Mouse (Mus musculus) megakaryocyte, embryonic 14.5 days (primary cell): Measurements from ENCODE around the gene Lsm5.

Experiments used
- FLI1 ChIP-seq: IDR thresholded peaks from 2 replicates; pipeline ENCODE4 v1.6.1; 2012; ENCODE audit warnings: low read length, inconsistent platforms, mixed read lengths
- GATA1 ChIP-seq: IDR thresholded peaks from 3 replicates; pipeline ENCODE4 v1.6.1; 2012; ENCODE audit warnings: mixed read lengths, low read length, inconsistent platforms, borderline replicate concordance

DNA sequence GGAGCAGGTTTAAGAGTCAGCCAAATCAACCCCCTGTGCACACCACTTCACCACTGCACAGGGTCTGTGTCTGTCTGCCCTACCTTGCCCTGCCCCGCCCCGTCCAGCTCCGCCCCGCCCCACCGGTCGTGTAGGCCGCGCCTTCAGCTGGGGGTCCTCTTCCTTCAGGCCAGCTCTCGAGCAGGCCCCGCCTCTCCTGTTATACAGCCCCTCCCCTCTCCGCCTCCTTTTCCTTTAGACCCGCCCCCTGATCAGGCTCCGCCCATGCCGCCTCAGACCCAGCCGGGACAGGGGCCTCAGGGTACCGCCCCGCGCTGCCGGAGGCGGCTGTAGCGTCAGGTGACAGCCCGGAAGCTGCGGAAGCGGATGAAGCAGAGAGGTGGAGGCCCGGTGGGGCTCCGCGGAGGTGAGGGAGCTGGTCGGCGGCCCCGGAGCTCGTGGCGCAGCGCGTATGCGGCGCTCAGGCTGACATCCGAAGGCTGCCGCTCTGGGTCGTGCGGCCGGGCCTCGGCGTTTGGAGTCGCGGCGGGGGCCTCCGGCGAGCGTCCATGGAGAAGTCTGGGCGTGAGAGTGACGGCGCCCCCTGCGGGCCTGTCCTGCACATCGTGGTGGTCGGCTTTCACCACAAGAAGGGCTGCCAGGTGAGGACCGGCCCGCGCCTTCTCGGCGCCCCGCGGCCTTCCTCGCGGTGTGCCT, 10.2 kb upstream of the Lsm5 start, which contains the start of gene Avl9:
- TF ChIP-seq GATA1 (no peak), FLI1 (no peak)
